Mouse (Mus musculus) adrenal gland, postnatal 14 days (tissue): ENCODE data around the gene Faf2. TPM values are rescaled to one million over a fixed set of nuclear protein-coding genes. Genes with fewer than 3 reads are reported as not detected.
"Not testable (repeated sequence)": the region's sequence is repeated elsewhere in the genome, so short reads cannot be mapped to it uniquely, and the experiment has no call there.

ENCODE experiments used
- DNase-seq: peaks from one replicate; pipeline ENCODE4 v3.0.0; 2021; ENCODE audit warnings: mixed read lengths
- total RNA-seq: library from RNA; stranded (reverse); gene quantifications from 2 replicates; pipeline ENCODE4 v1.2.3, GENCODE M21; 2021

The Faf2 gene
- total RNA-seq, 1 experiment from 2014 or later: 69.6 TPM

GRCm38 (mm10) chr13:54605426-54605825 lies 16.2 kb upstream of the Faf2 start:
- DNase-seq: no peak

- no peak for DNase-seq
These were observed 14.4 kb upstream of the Faf2 start for GRCm38 (mm10) chr13:54607204-54607603.

GRCm38 (mm10) chr13:54608002-54608401 lies 13.6 kb upstream of the Faf2 start:
- DNase-seq: no peak

GRCm38 (mm10) chr13:54608666-54609065 lies 12.9 kb upstream of the Faf2 start:
- DNase-seq: no peak

GRCm38 (mm10) chr13:54609301-54609700 lies 12.3 kb upstream of the Faf2 start:
- no peak for DNase-seq

- peak; percentile 43 for DNase-seq
These were observed 11.0 kb upstream of the Faf2 start for GRCm38 (mm10) chr13:54610613-54610971.

GRCm38 (mm10) chr13:54610972-54611754 lies 10.4 kb upstream of the Faf2 start, which contains the start of gene Cltb:
TSS of gene Cltb (minus strand) at chr13:54611344.
- DNase-seq: peak; percentile 94

GRCm38 (mm10) chr13:54613141-54613540 lies 8.4 kb upstream of the Faf2 start:
- DNase-seq: not testable (repeated sequence)

GRCm38 (mm10) chr13:54616307-54616706 lies 5.3 kb upstream of the Faf2 start:
- no peak for DNase-seq

GRCm38 (mm10) chr13:54616998-54617397 lies 4.6 kb upstream of the Faf2 start:
- no peak for DNase-seq

- peak; percentile 47 for DNase-seq
These were observed 457 bp downstream of the Faf2 start for GRCm38 (mm10) chr13:54621960-54622521.

GRCm38 (mm10) chr13:54629128-54629527 lies 7.5 kb downstream of the Faf2 start:
- peak; percentile 44 for DNase-seq

GRCm38 (mm10) chr13:54632731-54633277 lies 11.2 kb downstream of the Faf2 start:
- no peak for DNase-seq

GRCm38 (mm10) chr13:54635011-54635410 lies 13.4 kb downstream of the Faf2 start:
- DNase-seq: no peak

- DNase-seq: no peak
These were observed 28.9 kb downstream of the Faf2 start for GRCm38 (mm10) chr13:54650461-54650860.

GRCm38 (mm10) chr13:54660877-54661276 lies 39.3 kb downstream of the Faf2 start:
- DNase-seq: no peak

GRCm38 (mm10) chr13:54661358-54661757 lies 39.8 kb downstream of the Faf2 start:
- DNase-seq: no peak

GRCm38 (mm10) chr13:54663999-54664398 lies 42.4 kb downstream of the Faf2 start:
- no peak for DNase-seq

GRCm38 (mm10) chr13:54664509-54664908 lies 42.9 kb downstream of the Faf2 start:
- no peak for DNase-seq

- no peak for DNase-seq
These were observed 43.5 kb downstream of the Faf2 start for GRCm38 (mm10) chr13:54665062-54665461.

- DNase-seq: no peak
These were observed 48.9 kb downstream of the Faf2 start for GRCm38 (mm10) chr13:54670491-54670890.

GRCm38 (mm10) chr13:54675895-54676590 lies 54.5 kb downstream of the Faf2 start:
- DNase-seq: no peak

GRCm38 (mm10) chr13:54678263-54678662 lies 56.7 kb downstream of the Faf2 start:
- no peak for DNase-seq
